Mouse (Mus musculus) thymus, adult 2 months (tissue): ENCODE results near the gene Ankrd6. TPM values are rescaled to one million over a fixed set of nuclear protein-coding genes. Genes with fewer than 3 reads are reported as not detected.
A peak's percentile ranks its signal among the peaks of the same experiment; 100 is the strongest.

Experiments
- DNase-seq: peaks from one replicate; pipeline ENCODE4 v3.0.0; 2021
- H3K27ac ChIP-seq: fragments of 200-500 bp; 2 replicates; pipeline ENCODE4 v1.5.1; 2012; ENCODE audit warnings: low read length, control low read depth; ENCODE audit not compliant: control insufficient read depth, insufficient read depth
- H3K27me3 ChIP-seq: fragments of 200-500 bp; 2 replicates; pipeline ENCODE4 v1.6.1; 2012; ENCODE audit warnings: mild to moderate bottlenecking, low read length, moderate library complexity, mixed read lengths; ENCODE audit not compliant: control insufficient read depth, insufficient read depth
- H3K36me3 ChIP-seq: fragments of 200-500 bp; 2 replicates; pipeline ENCODE4 v1.6.1; 2012; ENCODE audit warnings: mild to moderate bottlenecking, low read length, moderate library complexity; ENCODE audit not compliant: control insufficient read depth, insufficient read depth
- H3K4me1 ChIP-seq: fragments of 200-500 bp; replicated peaks from 2 replicates; pipeline ENCODE4 v1.6.1; 2012; ENCODE audit warnings: low read length; ENCODE audit not compliant: control insufficient read depth, insufficient read depth
- H3K4me3 ChIP-seq: fragments of 200-500 bp; 2 replicates; pipeline ENCODE4 v1.5.1; 2012; ENCODE audit warnings: mild to moderate bottlenecking, low read length, control low read depth, moderate library complexity; ENCODE audit not compliant: control insufficient read depth, insufficient read depth
- CTCF ChIP-seq: fragments of 200-500 bp; IDR thresholded peaks from 2 replicates; pipeline ENCODE4 v1.5.1; 2012; ENCODE audit warnings: mild to moderate bottlenecking, control low read depth, low read length, moderate library complexity, borderline replicate concordance; ENCODE audit not compliant: control insufficient read depth, poor library complexity, insufficient read depth; ENCODE audit errors: extremely low read depth
- POLR2A ChIP-seq: fragments of 200-500 bp; IDR thresholded peaks from 2 replicates; pipeline ENCODE4 v1.6.1; 2012; ENCODE audit warnings: mild to moderate bottlenecking, low read length, control low read depth, moderate library complexity; ENCODE audit not compliant: control insufficient read depth, poor library complexity, insufficient read depth; ENCODE audit errors: extremely low read depth
- WGBS: fragments of 180-500 bp; shearing (Covaris S2); methylation state at CpG from one replicate; pipeline ENCODE4 v1.1.7; 2018; 5-methylcytosine and 5-hydroxymethylcytosine counted together
- polyA plus RNA-seq: library from polyadenylated mRNA; depleted of rRNA; stranded (reverse); fragments of >200 nt; gene quantifications from 2 replicates; pipeline ENCODE4 v1.2.3, GENCODE M21; 2012; rRNA removed

Ankrd6 gene
- 12.5 and 12.6 TPM in 2 replicates for polyA plus RNA-seq

GRCm38 (mm10) chr4:32950356-32951034, at the start of gene Ankrd6:
Ankrd6 (minus strand) TSS chr4:32950841.
- Histone ChIP-seq H3K4me1 (peaks cover 9% of the 10 kb centered on the region), H3K27ac (no peak within 1 kb of the TSS), H3K36me3 (no peaks in the 10 kb centered on the region), H3K4me3 (peak within 1 kb of the TSS; percentile 56), H3K27me3 (no peaks in the 10 kb centered on the region; the same call in 1 of the 2 replicates)
- peak; percentile 80 for DNase-seq
- peak; percentile 97 for TF ChIP-seq CTCF
- 0 out of 2 replicates have a peak, but pooled peaks have one; percentile 27 for TF ChIP-seq POLR2A
- WGBS, result 1% methylated on average over 66 of the region's 66 CpGs

- H3K4me3 ChIP-seq, result no peak overlapping the region
- no peaks in the 10 kb centered on the region for H3K4me1 ChIP-seq
- DNase-seq, result no peak
- TF ChIP-seq POLR2A, result no peak
- no peak for TF ChIP-seq CTCF
- H3K27ac ChIP-seq, result no peak overlapping the region
- 98% methylated on average over 8 of the region's 8 CpGs for WGBS
- no peaks in the 10 kb centered on the region for H3K36me3 ChIP-seq
- H3K27me3 ChIP-seq, result no peaks in the 10 kb centered on the region
Observed at GRCm38 (mm10) chr4:32998996-32999395, 48.4 kb upstream of the Ankrd6 start.

GRCm38 (mm10) chr4:32997571-32997970, 46.9 kb upstream of the Ankrd6 start:
- WGBS, result 95% methylated on average over 5 of the region's 5 CpGs

DNA sequence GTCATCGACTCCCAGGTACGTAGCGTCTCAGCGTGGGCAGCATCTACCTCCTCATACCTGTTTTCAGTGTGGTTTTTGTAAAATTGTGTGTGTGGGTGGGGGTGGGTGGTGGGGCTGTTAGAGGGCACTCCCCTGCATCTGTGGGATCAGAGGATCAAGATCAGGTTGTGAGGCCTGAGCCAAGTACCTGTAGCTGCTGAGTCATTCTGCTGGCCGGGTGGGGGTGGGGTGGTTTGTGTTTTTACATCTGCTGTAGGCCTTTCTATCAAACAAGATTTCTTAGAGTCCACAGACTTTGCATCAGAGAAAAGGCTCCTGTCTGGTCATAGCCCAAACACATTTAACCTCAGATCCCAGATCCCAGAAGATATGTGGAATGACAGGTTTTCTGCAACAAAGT, 45.4 kb upstream of the Ankrd6 start:
- Histone ChIP-seq H3K27me3 (no peaks in the 10 kb centered on the region), H3K36me3 (no peaks in the 10 kb centered on the region), H3K27ac (no peak overlapping the region), H3K4me3 (no peak overlapping the region), H3K4me1 (peaks cover 4% of the 10 kb centered on the region; the same call in 1 of the 2 replicates)
- TF ChIP-seq CTCF (no peak), POLR2A (no peak)
- DNase-seq, result no peak
- 89% methylated on average over 5 of the region's 5 CpGs for WGBS

More at GRCm38 (mm10) chr4:32997571-32997970, 46.9 kb upstream of the Ankrd6 start:
- Histone ChIP-seq H3K27ac (no peak overlapping the region), H3K27me3 (no peaks in the 10 kb centered on the region), H3K4me1 (no peaks in the 10 kb centered on the region), H3K4me3 (no peak overlapping the region), H3K36me3 (no peaks in the 10 kb centered on the region)
- no peak for DNase-seq
- no peak for TF ChIP-seq POLR2A
- no peak for TF ChIP-seq CTCF

- Histone ChIP-seq H3K36me3 (no peaks in the 10 kb centered on the region), H3K4me1 (peaks cover 4% of the 10 kb centered on the region; the same call in 1 of the 2 replicates), H3K27me3 (no peaks in the 10 kb centered on the region), H3K27ac (no peak overlapping the region), H3K4me3 (no peak overlapping the region)
- 90% methylated on average over 3 of the region's 3 CpGs for WGBS
- TF ChIP-seq CTCF (no peak), POLR2A (no peak)
- DNase-seq, result no peak
Observed at GRCm38 (mm10) chr4:32994168-32994567, 43.5 kb upstream of the Ankrd6 start.

DNA sequence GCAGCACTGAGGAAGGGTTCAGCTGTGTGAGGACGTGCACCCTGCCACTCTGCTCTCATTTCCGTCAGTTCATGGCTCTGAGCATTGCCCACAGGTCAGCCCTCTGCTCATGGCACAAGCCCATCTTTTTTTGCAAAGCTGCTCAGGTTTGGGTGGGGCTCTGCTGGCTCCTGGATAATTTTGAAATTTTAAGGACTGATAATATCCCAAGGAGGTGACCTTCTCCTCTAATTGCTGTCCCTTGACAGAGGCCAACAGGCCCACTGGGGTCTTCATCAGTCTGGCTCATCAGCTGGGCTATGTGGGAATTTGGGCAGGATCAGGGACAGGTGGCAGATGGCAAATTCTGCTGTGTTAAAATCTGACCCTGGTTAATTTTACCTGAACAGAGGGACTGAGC, 38.7 kb upstream of the Ankrd6 start:
- no peak for DNase-seq
- no peak overlapping the region for H3K27ac ChIP-seq
- TF ChIP-seq POLR2A, result no peak
- no peak for TF ChIP-seq CTCF
- H3K4me1 ChIP-seq, result peaks cover 13% of the 10 kb centered on the region
- no peaks in the 10 kb centered on the region for H3K36me3 ChIP-seq
- WGBS, result 91% methylated on average over 2 of the region's 2 CpGs
- H3K27me3 ChIP-seq, result no peaks in the 10 kb centered on the region
- no peak overlapping the region for H3K4me3 ChIP-seq

DNA sequence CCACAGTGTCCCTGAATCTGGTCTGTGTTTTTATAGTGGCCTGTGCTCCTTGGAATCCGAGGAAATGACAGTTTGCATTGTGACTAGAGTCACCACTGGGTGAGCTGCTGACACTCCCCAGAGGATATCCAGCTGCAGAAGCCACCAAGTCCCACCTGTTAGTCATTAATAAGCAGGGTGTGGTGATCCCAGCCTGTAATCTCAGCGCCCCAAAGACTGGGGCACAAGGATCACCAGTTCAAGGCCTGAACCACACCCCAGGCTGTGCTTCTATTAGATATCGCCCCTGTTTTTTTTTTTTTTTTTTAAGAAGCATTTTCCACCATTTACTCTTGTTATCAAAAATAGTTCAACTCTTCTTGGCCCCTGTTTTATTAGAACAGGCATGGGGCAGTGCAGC, 36.4 kb upstream of the Ankrd6 start:
- no peak overlapping the region for H3K27ac ChIP-seq
- no peaks in the 10 kb centered on the region for H3K27me3 ChIP-seq
- 84% methylated on average over 3 of the region's 3 CpGs for WGBS
- H3K36me3 ChIP-seq, result no peaks in the 10 kb centered on the region
- no peak overlapping the region for H3K4me3 ChIP-seq
- DNase-seq, result no peak
- H3K4me1 ChIP-seq, result peaks cover 15% of the 10 kb centered on the region
- TF ChIP-seq POLR2A (no peak), CTCF (no peak)
